Mouse (Mus musculus) bone marrow, adult 2 months (tissue): Measurements from ENCODE around the gene Cgnl1.

Experiments
- CTCF ChIP-seq: fragments of 200-500 bp; IDR thresholded peaks from 2 replicates; pipeline ENCODE4 v1.5.1; 2011; ENCODE audit warnings: low read length, control low read depth; ENCODE audit not compliant: control insufficient read depth, insufficient read depth
- POLR2A ChIP-seq: fragments of 200-500 bp; IDR thresholded peaks from 2 replicates; pipeline ENCODE4 v1.6.1; 2011; ENCODE audit warnings: low read depth, mild to moderate bottlenecking, control low read depth, low read length, borderline replicate concordance; ENCODE audit not compliant: control insufficient read depth

DNA sequence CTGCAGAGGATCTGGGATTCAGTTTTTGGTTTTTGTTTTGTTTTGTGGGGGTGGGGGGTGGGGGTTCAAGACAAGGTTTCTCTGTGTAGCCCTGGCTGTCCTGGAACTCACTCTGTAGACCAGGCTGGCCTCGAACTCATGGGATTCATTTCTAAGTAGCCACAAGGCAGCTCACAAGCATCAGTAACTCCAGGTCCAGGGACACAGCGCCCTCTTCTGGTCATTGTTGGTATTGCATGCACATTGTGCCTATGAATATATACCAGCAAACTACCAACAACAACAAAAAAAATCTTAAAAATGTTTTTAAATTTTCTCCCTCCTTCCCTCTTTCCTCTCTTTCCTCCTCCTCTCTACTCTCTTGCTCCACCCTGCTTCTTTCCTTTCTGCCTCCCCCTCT, 156.8 kb downstream of the Cgnl1 start:
- TF ChIP-seq CTCF = peak; percentile 76
- TF ChIP-seq POLR2A = no peak
